Mouse (Mus musculus) inflammation-experienced regulatory T-cells, adult 16 weeks (primary cell): ENCODE data around the gene Fam214b. TPM values are rescaled to one million over a fixed set of nuclear protein-coding genes. Genes with fewer than 3 reads are reported as not detected.

Source experiments
- polyA plus RNA-seq: library from polyadenylated mRNA; unstranded; fragments of 100-300 nt; shearing (Covaris generic); gene quantifications from one replicate; pipeline ENCODE4 v1.2.1, GENCODE M21; 2017

Gene Fam214b
- polyA plus RNA-seq: 12.3 TPM

GRCm38 (mm10) chr4:43045659-43046302 lies at the start of gene Fam214b:
Gene Fam214b, minus strand, starts transcription at chr4:43046220.

GRCm38 (mm10) chr4:43058753-43059654 lies 13.0 kb upstream of the Fam214b start, which contains the start of gene Unc13b:
Gene Unc13b, plus strand, starts transcription at chr4:43058953.

GRCm38 (mm10) chr4:43031237-43031995 lies 14.6 kb downstream of the Fam214b start, which contains the start of gene Stoml2:
Gene Stoml2, minus strand, starts transcription at chr4:43031710.

GRCm38 (mm10) chr4:43025084-43025960 lies 20.7 kb downstream of the Fam214b start, which contains the start of gene Pigo:
Gene Pigo, minus strand, starts transcription at chr4:43025819.

GRCm38 (mm10) chr4:43010161-43011038 lies 35.6 kb downstream of the Fam214b start, which contains the start of gene Fancg:
Gene Fancg, minus strand, starts transcription at chr4:43010506.

GRCm38 (mm10) chr4:43000141-43000986 lies 45.7 kb downstream of the Fam214b start, which contains the start of gene Vcp:
Gene Vcp, minus strand, starts transcription at chr4:43000507.

Other genes with a start within 250 kb of the Fam214b start
- not detected for gene Fam205a1, start 192.3 kb downstream of the Fam214b start, polyA plus RNA-seq
- gene Gm12394, start 189.4 kb downstream of the Fam214b start, polyA plus RNA-seq: not detected
- gene Fam205c, start 172.0 kb downstream of the Fam214b start, polyA plus RNA-seq: not detected
- gene Phf24, start 129.6 kb downstream of the Fam214b start, polyA plus RNA-seq: not detected
- gene Dnajb5, start 96.4 kb downstream of the Fam214b start, polyA plus RNA-seq: 11.7 TPM
- 0.30 TPM for gene 1700022I11Rik, start 76.6 kb downstream of the Fam214b start, polyA plus RNA-seq
- 464 TPM for gene Vcp, start 45.7 kb downstream of the Fam214b start, polyA plus RNA-seq
- gene Fancg, start 35.7 kb downstream of the Fam214b start, polyA plus RNA-seq: 31.3 TPM
- 49.0 TPM for gene Pigo, start 20.4 kb downstream of the Fam214b start, polyA plus RNA-seq
- 193 TPM for gene Stoml2, start 14.5 kb downstream of the Fam214b start, polyA plus RNA-seq
- gene Unc13b, start 12.7 kb upstream of the Fam214b start, polyA plus RNA-seq: 0.46 TPM
- not detected for gene Atp8b5, start 220.9 kb upstream of the Fam214b start, polyA plus RNA-seq